8 mouse cellular contexts compared by ENCODE assay signal in the genomic region with DNA sequence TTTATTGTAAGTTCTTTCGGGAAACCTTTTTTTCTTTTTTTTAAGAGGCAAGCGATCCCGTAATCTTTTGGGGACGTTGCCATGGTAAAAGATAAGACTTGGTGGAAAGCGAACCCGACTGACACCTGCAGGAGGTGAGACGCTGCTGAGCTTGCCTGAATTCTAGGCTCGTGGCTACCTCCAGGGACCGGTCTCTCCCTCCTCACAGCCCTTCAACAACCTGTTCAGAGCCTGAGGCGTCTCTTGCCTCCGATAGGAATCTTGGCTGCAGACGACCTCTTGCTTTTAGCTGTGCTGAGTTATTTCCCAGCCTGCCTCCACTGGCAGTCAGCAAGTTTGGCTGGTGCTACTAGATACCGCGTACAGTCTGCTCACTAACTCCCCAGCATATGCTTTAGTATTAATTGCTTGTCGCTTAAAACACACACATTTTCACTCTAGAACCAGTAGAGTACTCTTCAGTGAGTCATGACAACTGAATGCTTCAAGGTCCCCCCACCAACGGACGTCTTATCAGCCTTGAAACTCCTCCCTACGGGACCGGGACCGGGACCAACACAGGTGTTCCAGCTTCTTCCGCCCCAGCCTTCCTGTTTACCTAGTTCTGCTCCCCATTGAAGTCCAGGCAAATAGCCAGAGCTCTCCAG. TPM values are rescaled to one million over a fixed set of nuclear protein-coding genes. Genes with fewer than 3 reads are reported as not detected.
DNase-seq lines count a peak whose midpoint lies in the region; ATAC-seq lines count a peak whose summit lies in the region.

No protein-coding gene starts in this region.

- intact Hi-C loops in heart, postnatal 25 days (cut with DNase I), result loop anchor here (2.0 kb wide), 1 partner anchor 16 kb away; no protein-coding TSS in a partner anchor

- peak overlapping the region; percentile 99 for H3K27ac ChIP-seq in neural tube, embryonic 14.5 days (ENCODE audit: low read depth, low read length)

- peak overlapping the region; percentile 70 for H3K4me2 ChIP-seq in neural tube, embryonic 14.5 days (ENCODE audit: low read depth, low read length)

- H3K9me3 ChIP-seq in neural tube, embryonic 14.5 days (ENCODE audit: control insufficient read depth, low read length), result no peaks in the 10 kb centered on the region

- H3K27me3 ChIP-seq in neural tube, embryonic 14.5 days (ENCODE audit: control insufficient read depth, insufficient read depth, low read length), result peaks cover 5% of the 10 kb centered on the region; the same call in 1 of the 2 replicates

- H3K36me3 ChIP-seq in neural tube, embryonic 14.5 days (ENCODE audit: control insufficient read depth, insufficient read depth, low read length), result no peaks in the 10 kb centered on the region

- peaks cover 10% of the 10 kb centered on the region for H3K4me1 ChIP-seq in neural tube, embryonic 14.5 days (ENCODE audit: control insufficient read depth, insufficient read depth, low read length)

- under 1% methylated on average over 21 of the region's 21 CpGs for WGBS in neural tube, embryonic 14.5 days

- H3K9ac ChIP-seq in neural tube, embryonic 14.5 days (replicated peaks; ENCODE audit: low read depth, low read length), result peak overlapping the region; percentile 99

- DNase-seq in 3T3-L1 (ENCODE audit: low read depth, low spot score), result peak; percentile 60
- DNase-seq in fibroblast of lung, adult 2 months (ENCODE audit: low read depth), result peak; percentile 14
- DNase-seq in heart, postnatal 25 days (ENCODE audit: low spot score), result peak; percentile 20
- DNase-seq in layer of hippocampus, adult 11-12 months (ENCODE audit: low spot score), result peak; percentile 35
- DNase-seq in lung, adult 18-20 months, result peak; percentile 87 to 92
- DNase-seq in urinary bladder, postnatal 25 days (ENCODE audit: low spot score), result peak; percentile 31

- peak overlapping the region; percentile 98 for H3K4me3 ChIP-seq in neural tube, embryonic 14.5 days (ENCODE audit: low read depth, low read length)

- peak; percentile 52 for ATAC-seq in activated CD4-positive, CD25-positive, alpha-beta regulatory T cell, adult 4 months
- ATAC-seq in neural tube, embryonic 14.5 days (ENCODE audit: low read depth), result peak; percentile 34

RNA-seq across cellular contexts. Expression of a gene that starts 0.9 kb away (rescaled TPM):
- under 1 TPM in 1 of 2 experiments, not detected in 1; 0.08 TPM for polyA plus RNA-seq in activated CD4-positive, CD25-positive, alpha-beta regulatory T cell, adult 4 months (2017; shearing (Covaris generic))
- 10 to 100 TPM; 19.2 to 20.3 TPM for total RNA-seq in heart, postnatal 25 days (2021)
- 175 and 214 TPM in 2 replicates for polyA plus RNA-seq in neural tube, embryonic 14.5 days (2014; fragmentation: Nextera tagmentation; extraction: Ambion mirVana)

Comparison
In these comparisons a context has a peak if more than half of its experiments do, and no peak if none do; other contexts are left out.
1. Peak in every context shown above with its lines: DNase-seq, ATAC-seq, H3K4me3 ChIP-seq and H3K27ac ChIP-seq.
2. DNase-seq: peak in every context shown above with its lines; median percentile 90 in lung, adult 18-20 months; 60 in 3T3-L1; 35 in layer of hippocampus, adult 11-12 months; 31 in urinary bladder, postnatal 25 days; 20 in heart, postnatal 25 days; 14 in fibroblast of lung, adult 2 months.
3. RNA of a gene that starts 0.9 kb away (polyA plus RNA-seq): 175 to 214 TPM in neural tube, embryonic 14.5 days; 0.08 TPM in activated CD4-positive, CD25-positive, alpha-beta regulatory T cell, adult 4 months; every median in the first group is over 100 times any median in the second.